Mouse (Mus musculus) adrenal gland, postnatal 0 days (tissue): ENCODE results near the gene Sync. TPM values are rescaled to one million over a fixed set of nuclear protein-coding genes. Genes with fewer than 3 reads are reported as not detected.

Source experiments
- microRNA-seq: library from miRNA; unstranded; fragments of <30 nt; microRNA quantifications from one replicate; pipeline ENCODE4, GENCODE M21; 2016; ENCODE audit warnings: borderline replicate concordance; ENCODE audit not compliant: insufficient number of aligned reads
- polyA plus RNA-seq: library from polyadenylated mRNA; unstranded; fragments of >200 nt; fragmentation: Nextera tagmentation; extraction: Ambion mirVana; gene quantifications from 2 replicates; pipeline ENCODE4 v1.2.1, GENCODE M21; 2015

Gene Sync
- polyA plus RNA-seq, result 1.9 and 3.4 TPM in 2 replicates

GRCm38 (mm10) chr4:129287472-129287981 is at the start of gene Sync:
Gene Sync (plus strand): TSS chr4:129287617.

GRCm38 (mm10) chr4:129261196-129261595 is 26.2 kb upstream of the Sync start, which contains the start of gene C77080:
Gene C77080 (minus strand): TSS chr4:129261404.

GRCm38 (mm10) chr4:129335216-129336074 is 48.0 kb downstream of the Sync start, which contains the start of the genes Rbbp4 and Zbtb8os:
Gene Rbbp4 (minus strand): TSS chr4:129335370.
Gene Zbtb8os (plus strand): TSS chr4:129335695.

Small RNAs within 50 kb of the gene (microRNA-seq; reads per million reads assigned to microRNA genes)
- not detected for gene Gm22994

Other genes with a start within 250 kb of the Sync start
- gene Rnf19b, start 229.3 kb upstream of the Sync start, polyA plus RNA-seq, result 9.0 and 9.6 TPM in 2 replicates
- gene Tmem54, start 182.1 kb upstream of the Sync start, polyA plus RNA-seq, result 0.33 and 1.6 TPM in 2 replicates
- 8.3 and 21.4 TPM in 2 replicates for gene Hpca, start 165.6 kb upstream of the Sync start, polyA plus RNA-seq
- gene Fndc5, start 150.6 kb upstream of the Sync start, polyA plus RNA-seq, result 3.5 and 5.3 TPM in 2 replicates
- 9.8 and 10.5 TPM in 2 replicates for gene S100pbp, start 97.9 kb upstream of the Sync start, polyA plus RNA-seq
- gene Yars, start 97.9 kb upstream of the Sync start, polyA plus RNA-seq, result 37.5 and 45.4 TPM in 2 replicates
- gene C77080, start 26.2 kb upstream of the Sync start, polyA plus RNA-seq, result 2.5 and 2.9 TPM in 2 replicates
- 219 and 230 TPM in 2 replicates for gene Rbbp4, start 47.8 kb downstream of the Sync start, polyA plus RNA-seq
- gene Zbtb8os, start 48.1 kb downstream of the Sync start, polyA plus RNA-seq, result 97.7 and 131 TPM in 2 replicates
- gene Zbtb8a, start 90.5 kb downstream of the Sync start, polyA plus RNA-seq, result 12.2 and 13.0 TPM in 2 replicates
- gene Zbtb8b, start 153.2 kb downstream of the Sync start, polyA plus RNA-seq, result 1.0 and 1.4 TPM in 2 replicates
- gene Bsdc1, start 174.0 kb downstream of the Sync start, polyA plus RNA-seq, result 24.8 and 39.6 TPM in 2 replicates
- gene Tssk3, start 203.4 kb downstream of the Sync start, polyA plus RNA-seq, result not detected in 2 replicates
- not detected in 2 replicates for gene Fam229a, start 203.6 kb downstream of the Sync start, polyA plus RNA-seq
- gene Marcksl1, start 226.0 kb downstream of the Sync start, polyA plus RNA-seq, result 303 and 354 TPM in 2 replicates